Mouse (Mus musculus): Measurements from ENCODE around the gene Ggn.

- no peak for TF ChIP-seq POLR2A (IDR thresholded peaks at IDR 0.05; ENCODE audit: extremely low read depth, insufficient read depth, low read length)
- TF ChIP-seq CTCF (IDR thresholded peaks at IDR 0.05; ENCODE audit: low read depth, low read length), result no peak
Observed at GRCm38 (mm10) chr7:29141416-29141815, 28.6 kb upstream of the Ggn start.
